Mouse (Mus musculus) adrenal gland, postnatal 36 days (tissue): ENCODE results near the gene Enho. TPM values are rescaled to one million over a fixed set of nuclear protein-coding genes. Genes with fewer than 3 reads are reported as not detected.

Experiments used
- DNase-seq, 2 experiments: peaks; one replicate each; pipeline ENCODE4 v3.0.0; 2021; ENCODE audit warnings: mixed read lengths in 1 of 2
- total RNA-seq, 2 experiments: library from RNA; stranded (reverse); gene quantifications; 2 replicates each; pipeline ENCODE4 v1.2.3; 2021

Gene Enho
- total RNA-seq, 2 experiments from 2014 or later, result 2.8 to 3.5 TPM

GRCm38 (mm10) chr4:41664533-41664932 is 24.4 kb upstream of the Enho start:
- DNase-seq, result peak; percentile 12 to 45

GRCm38 (mm10) chr4:41663614-41664013 is 23.5 kb upstream of the Enho start:
- no peak for DNase-seq

- no peak for DNase-seq
These were observed 22.6 kb upstream of the Enho start for GRCm38 (mm10) chr4:41662723-41663122.

- DNase-seq, result peak; percentile 12 to 45
These were observed 20.8 kb upstream of the Enho start for GRCm38 (mm10) chr4:41660851-41661430.

- DNase-seq, result no peak
These were observed 19.4 kb upstream of the Enho start for GRCm38 (mm10) chr4:41659556-41659955.

GRCm38 (mm10) chr4:41658566-41659384 is 18.7 kb upstream of the Enho start:
- DNase-seq, result peak; percentile 53 to 70

GRCm38 (mm10) chr4:41655525-41655924 is 15.4 kb upstream of the Enho start:
- DNase-seq, result no peak

GRCm38 (mm10) chr4:41654217-41654616 is 14.1 kb upstream of the Enho start:
- DNase-seq, result peak; percentile 73 to 84

GRCm38 (mm10) chr4:41653730-41654129 is 13.6 kb upstream of the Enho start:
- no peak for DNase-seq

GRCm38 (mm10) chr4:41653296-41653695 is 13.2 kb upstream of the Enho start:
- peak; percentile 75 to 87 for DNase-seq

- DNase-seq, result no peak
These were observed 8.5 kb upstream of the Enho start for GRCm38 (mm10) chr4:41648627-41649026.

GRCm38 (mm10) chr4:41648157-41648556 is 8.0 kb upstream of the Enho start:
- no peak for DNase-seq

GRCm38 (mm10) chr4:41645488-41645887 is 5.4 kb upstream of the Enho start:
- DNase-seq, result peak in 1 of 2 experiments; percentile 26

GRCm38 (mm10) chr4:41641199-41641822 is 1.2 kb upstream of the Enho start:
- no peak for DNase-seq

- no peak for DNase-seq
These were observed 796 bp downstream of the Enho start for GRCm38 (mm10) chr4:41639214-41639841.

- DNase-seq, result no peak
These were observed 1.3 kb downstream of the Enho start for GRCm38 (mm10) chr4:41638828-41639213.

GRCm38 (mm10) chr4:41638186-41638731 is 1.9 kb downstream of the Enho start:
- no peak for DNase-seq

GRCm38 (mm10) chr4:41636882-41637635 is 3.1 kb downstream of the Enho start:
- no peak for DNase-seq

- DNase-seq, result peak; percentile 18 to 30
These were observed 3.8 kb downstream of the Enho start for GRCm38 (mm10) chr4:41636366-41636765.

- DNase-seq, result no peak
These were observed 4.2 kb downstream of the Enho start for GRCm38 (mm10) chr4:41635906-41636305.

- DNase-seq, result no peak
These were observed 4.9 kb downstream of the Enho start for GRCm38 (mm10) chr4:41635224-41635623.

- no peak for DNase-seq
These were observed 5.5 kb downstream of the Enho start for GRCm38 (mm10) chr4:41634631-41635030.
